Mouse (Mus musculus): ENCODE measurements around the gene Hspb7.

DNA sequence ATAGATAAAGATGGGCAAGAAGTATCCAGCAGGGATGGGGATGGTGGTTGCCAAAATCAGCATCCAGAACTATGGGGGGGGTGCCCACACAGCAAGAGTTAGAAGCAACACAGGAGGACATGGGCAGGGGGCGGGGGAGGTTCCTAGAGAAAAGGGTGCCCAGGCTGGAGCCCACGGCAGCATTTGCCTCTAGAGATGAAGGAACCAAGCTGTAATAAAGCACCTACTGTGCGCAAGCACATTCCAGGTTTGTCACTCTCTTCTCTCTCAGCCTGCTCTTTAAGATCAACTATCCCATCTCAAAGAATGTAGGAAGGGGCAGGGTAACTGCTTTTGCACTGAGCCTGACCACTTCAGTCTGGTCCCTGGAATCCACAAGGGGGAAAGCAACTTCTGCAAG lies 12.0 kb upstream of the Hspb7 start:
- TF ChIP-seq EP300 (IDR thresholded peaks at IDR 0.05; ENCODE audit: insufficient read depth, low read depth, low read length), result no peak
- no peak for TF ChIP-seq CTCF (IDR thresholded peaks at IDR 0.05)

All from heart, adult 2 months (tissue).